Mouse (Mus musculus) lung, embryonic 14.5 days (tissue): ENCODE measurements around the gene Afdn. TPM values are rescaled to one million over a fixed set of nuclear protein-coding genes. Genes with fewer than 3 reads are reported as not detected.
A peak's percentile ranks its signal among the peaks of the same experiment; 100 is the strongest.
"Not testable (repeated sequence)": the region's sequence is repeated elsewhere in the genome, so short reads cannot be mapped to it uniquely, and the experiment has no call there.

ENCODE experiments used
- ATAC-seq: fragments of 200-750 bp; cut with Nextera tagmentation; 2 replicates; pipeline ENCODE4 v1.8.0; 2017; ENCODE audit warnings: mild to moderate bottlenecking, moderate TSS enrichment, moderate library complexity; ENCODE audit not compliant: insufficient read depth
- DNase-seq: peaks from one replicate; pipeline ENCODE4 v3.0.0-alpha.2; 2015
- H3K27ac ChIP-seq: fragments of 300-500 bp; sonication (generic); 2 replicates; pipeline ENCODE4 v1.5.1; 2014; ENCODE audit warnings: low read depth, mild to moderate bottlenecking, moderate library complexity
- H3K27me3 ChIP-seq: fragments of 300-500 bp; sonication (generic); 2 replicates; pipeline ENCODE4 v1.6.1; 2014; ENCODE audit warnings: low read length, control low read depth; ENCODE audit not compliant: insufficient read depth
- H3K36me3 ChIP-seq: fragments of 300-500 bp; sonication (generic); 2 replicates; pipeline ENCODE4 v1.6.1; 2014; ENCODE audit warnings: control low read depth; ENCODE audit not compliant: insufficient read depth
- H3K4me1 ChIP-seq: fragments of 300-500 bp; sonication (generic); 2 replicates; pipeline ENCODE4 v1.6.1; 2014; ENCODE audit warnings: antibody characterized with exemption, control low read depth; ENCODE audit not compliant: insufficient read depth
- H3K4me2 ChIP-seq: fragments of 300-500 bp; sonication (generic); 2 replicates; pipeline ENCODE4 v1.6.1; 2014; ENCODE audit warnings: mild to moderate bottlenecking
- H3K4me3 ChIP-seq: fragments of 300-500 bp; sonication (generic); 2 replicates; pipeline ENCODE4 v1.5.1; 2014; ENCODE audit warnings: low read depth, low read length
- H3K9ac ChIP-seq: fragments of 300-500 bp; sonication (generic); 2 replicates; pipeline ENCODE4 v1.6.1; 2014
- H3K9me3 ChIP-seq: fragments of 300-500 bp; sonication (generic); 2 replicates; pipeline ENCODE4 v1.6.1; 2016; ENCODE audit warnings: low read depth, low read length, control low read depth
- CTCF ChIP-seq: IDR thresholded peaks from 2 replicates; pipeline ENCODE4 v1.5.1; 2016; ENCODE audit warnings: antibody characterized with exemption, low read depth
- WGBS: fragments of 180-500 bp; shearing (Covaris S2); extraction: QIAGEN DNeasy Blood & Tissue Kit; methylation state at CpG from one replicate; pipeline ENCODE4 v1.1.7; 2014; 5-methylcytosine and 5-hydroxymethylcytosine counted together
- polyA plus RNA-seq: library from polyadenylated mRNA; unstranded; fragments of >200 nt; fragmentation: Nextera tagmentation; extraction: Ambion mirVana; gene quantifications from 2 replicates; pipeline ENCODE4 v1.2.1, GENCODE M21; 2014

Afdn gene
- polyA plus RNA-seq, 1 experiment from 2014 or later = 138 TPM

- H3K36me3 ChIP-seq = no peaks in the 10 kb centered on the region
- ATAC-seq (no peak), DNase-seq (peak; percentile 38)
- no peaks in the 10 kb centered on the region for H3K4me1 ChIP-seq
- H3K27ac ChIP-seq = peak overlapping the region; percentile 58; the same call in 1 of the 2 replicates
- H3K9ac ChIP-seq = no peak overlapping the region
- TF ChIP-seq CTCF = no peak
- no peak overlapping the region for H3K4me3 ChIP-seq
- WGBS = 34% methylated on average over 4 of the region's 4 CpGs
- H3K27me3 ChIP-seq = no peaks in the 10 kb centered on the region
- H3K9me3 ChIP-seq = no peaks in the 10 kb centered on the region
- no peak overlapping the region for H3K4me2 ChIP-seq
Measured at GRCm38 (mm10) chr17:13913951-13914350, 153.6 kb downstream of the Afdn start.

GRCm38 (mm10) chr17:13914531-13914930, 154.2 kb downstream of the Afdn start:
- no peaks in the 10 kb centered on the region for H3K36me3 ChIP-seq
- H3K27me3 ChIP-seq = no peaks in the 10 kb centered on the region
- no peak overlapping the region for H3K9ac ChIP-seq
- no peak for TF ChIP-seq CTCF
- no peaks in the 10 kb centered on the region for H3K4me1 ChIP-seq
- peak overlapping the region; percentile 50; the same call in 1 of the 2 replicates for H3K27ac ChIP-seq
- WGBS = 31% methylated on average over 4 of the region's 4 CpGs
- H3K9me3 ChIP-seq = no peaks in the 10 kb centered on the region
- no peak overlapping the region for H3K4me2 ChIP-seq
- DNase-seq (peak; percentile 89), ATAC-seq (peak; percentile 94)
- no peak overlapping the region for H3K4me3 ChIP-seq

GRCm38 (mm10) chr17:13920771-13921170, 160.4 kb downstream of the Afdn start:
- no peak overlapping the region for H3K27ac ChIP-seq
- no peaks in the 10 kb centered on the region for H3K27me3 ChIP-seq
- 58% methylated on average over 2 of the region's 2 CpGs for WGBS
- H3K9me3 ChIP-seq = no peaks in the 10 kb centered on the region
- DNase-seq (peak; percentile 27), ATAC-seq (peak; percentile 28; the same call in 1 of the 2 replicates)
- H3K4me1 ChIP-seq = no peaks in the 10 kb centered on the region
- H3K36me3 ChIP-seq = no peaks in the 10 kb centered on the region
- no peak overlapping the region for H3K4me3 ChIP-seq
- H3K4me2 ChIP-seq = no peak overlapping the region
- H3K9ac ChIP-seq = no peak overlapping the region
- TF ChIP-seq CTCF = no peak

- peak; percentile 48 for DNase-seq
- WGBS = 44% methylated on average over 2 of the region's 2 CpGs
- Histone ChIP-seq H3K27me3 (no peaks in the 10 kb centered on the region), H3K36me3 (no peaks in the 10 kb centered on the region), H3K4me3 (no peak overlapping the region), H3K4me1 (no peaks in the 10 kb centered on the region), H3K27ac (no peak overlapping the region), H3K9me3 (no peaks in the 10 kb centered on the region), H3K9ac (no peak overlapping the region), H3K4me2 (no peak overlapping the region)
- TF ChIP-seq CTCF = no peak
- no peak for ATAC-seq
Measured at GRCm38 (mm10) chr17:13923418-13923817, 163.1 kb downstream of the Afdn start.

GRCm38 (mm10) chr17:13924588-13924987, 164.2 kb downstream of the Afdn start:
- H3K27ac ChIP-seq = no peak overlapping the region
- 78% methylated on average over 2 of the region's 2 CpGs for WGBS
- DNase-seq (no peak), ATAC-seq (no peak)
- H3K4me3 ChIP-seq = no peak overlapping the region
- H3K9ac ChIP-seq = no peak overlapping the region
- H3K4me2 ChIP-seq = no peak overlapping the region
- H3K9me3 ChIP-seq = no peaks in the 10 kb centered on the region
- H3K36me3 ChIP-seq = no peaks in the 10 kb centered on the region
- H3K4me1 ChIP-seq = no peaks in the 10 kb centered on the region
- no peak for TF ChIP-seq CTCF
- no peaks in the 10 kb centered on the region for H3K27me3 ChIP-seq

- H3K9ac ChIP-seq = no peak overlapping the region
- no peak for DNase-seq
- H3K4me3 ChIP-seq = no peak overlapping the region
- H3K36me3 ChIP-seq = no peaks in the 10 kb centered on the region
- no peak for TF ChIP-seq CTCF
- ATAC-seq = no peak
- H3K4me2 ChIP-seq = no peak overlapping the region
- H3K27ac ChIP-seq = no peak overlapping the region
- 32% methylated on average over 3 of the region's 3 CpGs for WGBS
- H3K4me1 ChIP-seq = no peaks in the 10 kb centered on the region
- H3K9me3 ChIP-seq = no peaks in the 10 kb centered on the region
- no peaks in the 10 kb centered on the region for H3K27me3 ChIP-seq
Measured at GRCm38 (mm10) chr17:13925931-13926330, 165.6 kb downstream of the Afdn start.

- H3K27ac ChIP-seq = no peak overlapping the region
- no peak overlapping the region for H3K9ac ChIP-seq
- no peak overlapping the region for H3K4me2 ChIP-seq
- 77% methylated on average over 9 of the region's 9 CpGs for WGBS
- ATAC-seq = no peak
- no peak overlapping the region for H3K4me3 ChIP-seq
- no peaks in the 10 kb centered on the region for H3K27me3 ChIP-seq
- no peak for DNase-seq
- H3K36me3 ChIP-seq = no peaks in the 10 kb centered on the region
- H3K9me3 ChIP-seq = no peaks in the 10 kb centered on the region
- TF ChIP-seq CTCF = no peak
- H3K4me1 ChIP-seq = no peaks in the 10 kb centered on the region
Measured at GRCm38 (mm10) chr17:13930421-13930820, 170.1 kb downstream of the Afdn start.

GRCm38 (mm10) chr17:13935364-13935763, 175.0 kb downstream of the Afdn start:
- H3K4me1 ChIP-seq, H3K4me3 ChIP-seq, ATAC-seq: not testable (repeated sequence)

More at GRCm38 (mm10) chr17:13935364-13935763, 175.0 kb downstream of the Afdn start:
- not testable (repeated sequence) for H3K9ac ChIP-seq, H3K27me3 ChIP-seq, H3K9me3 ChIP-seq, DNase-seq, H3K4me2 ChIP-seq, H3K36me3 ChIP-seq, H3K27ac ChIP-seq
- WGBS = 97% methylated on average over 2 of the region's 2 CpGs
